Mouse (Mus musculus): ENCODE results near the gene Tmem170.

DNA sequence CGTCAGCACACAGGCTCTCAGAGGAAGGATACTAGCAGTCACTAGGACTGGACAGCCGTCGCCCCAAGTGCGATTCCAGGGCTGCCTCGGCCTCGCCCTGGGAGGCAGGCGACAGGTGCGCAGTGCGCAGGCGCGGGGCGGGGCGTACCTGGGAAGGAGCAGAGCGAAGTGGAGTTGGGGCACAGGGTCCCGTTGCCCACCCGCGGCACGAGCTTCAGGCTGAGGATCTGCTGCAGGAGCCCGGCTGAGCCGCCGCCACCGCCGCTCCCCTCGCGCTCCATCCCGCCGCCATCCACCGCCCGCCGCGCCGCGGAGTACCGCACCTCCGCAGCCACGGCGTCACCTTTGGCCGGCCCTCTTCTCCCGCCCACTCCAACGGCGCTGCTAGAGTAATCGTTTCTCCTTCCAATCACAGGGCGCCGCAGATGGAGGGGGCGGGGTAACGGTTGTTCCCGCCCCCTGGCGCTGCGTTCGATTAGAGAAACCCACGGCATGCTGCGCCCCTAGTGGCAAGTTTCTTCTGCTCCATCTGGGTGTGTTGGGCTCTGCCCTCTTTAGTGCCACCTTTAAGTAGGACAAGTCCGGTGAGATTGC lies at the start of gene Tmem170:
- TF ChIP-seq ZC3H11A (IDR thresholded peaks at IDR 0.05; ENCODE audit: borderline replicate concordance, low read depth, low read length) = no peak
- TF ChIP-seq MAFK (IDR thresholded peaks at IDR 0.05; ENCODE audit: insufficient read depth, low read depth, low read length) = no peak
